Mouse (Mus musculus): ENCODE measurements at regions not wholly inside any gene's neighbourhood (a gene's known extent, or its start where the extent isn't known, plus 50 kb on each side); places are given as distances from the start of the nearest gene placed in this dataset.

- no peak for DNase-seq (ENCODE audit: low read depth, low spot score)
Measured at GRCm38 (mm10) chr3:156414431-156415427, 146.9 kb upstream of the Negr1 start.

GRCm38 (mm10) chr3:156418124-156418523 lies 143.5 kb upstream of the Negr1 start:
- no peak for DNase-seq (ENCODE audit: low read depth, low spot score)

GRCm38 (mm10) chr3:156423100-156423499 lies 138.5 kb upstream of the Negr1 start:
- peak; percentile 14 for DNase-seq (ENCODE audit: low read depth, low spot score)

GRCm38 (mm10) chr3:156455042-156455441 lies 106.6 kb upstream of the Negr1 start:
- no peak for DNase-seq (ENCODE audit: low read depth, low spot score)

- DNase-seq (ENCODE audit: low read depth, low spot score), result no peak
Measured at GRCm38 (mm10) chr3:156463299-156463698, 98.3 kb upstream of the Negr1 start.

- no peak for DNase-seq (ENCODE audit: low read depth, low spot score)
Measured at GRCm38 (mm10) chr3:156465601-156466000, 96.0 kb upstream of the Negr1 start.

GRCm38 (mm10) chr3:156472665-156473064 lies 88.9 kb upstream of the Negr1 start:
- no peak for DNase-seq (ENCODE audit: low read depth, low spot score)

Data from brain, embryonic 18.5 days (tissue).